Mouse (Mus musculus) mammary gland, adult 2 months (tissue): ENCODE results near the gene Zfp106. TPM values are rescaled to one million over a fixed set of nuclear protein-coding genes. Genes with fewer than 3 reads are reported as not detected.

Experiments used
- polyA plus RNA-seq: library from polyadenylated mRNA; depleted of rRNA; stranded (reverse); fragments of >200 nt; gene quantifications from 2 replicates; pipeline ENCODE4 v1.2.3, GENCODE M21; 2012; ENCODE audit warnings: low replicate concordance; rRNA removed

Gene Zfp106
- 51.8 and 142 TPM in 2 replicates for polyA plus RNA-seq

DNA sequence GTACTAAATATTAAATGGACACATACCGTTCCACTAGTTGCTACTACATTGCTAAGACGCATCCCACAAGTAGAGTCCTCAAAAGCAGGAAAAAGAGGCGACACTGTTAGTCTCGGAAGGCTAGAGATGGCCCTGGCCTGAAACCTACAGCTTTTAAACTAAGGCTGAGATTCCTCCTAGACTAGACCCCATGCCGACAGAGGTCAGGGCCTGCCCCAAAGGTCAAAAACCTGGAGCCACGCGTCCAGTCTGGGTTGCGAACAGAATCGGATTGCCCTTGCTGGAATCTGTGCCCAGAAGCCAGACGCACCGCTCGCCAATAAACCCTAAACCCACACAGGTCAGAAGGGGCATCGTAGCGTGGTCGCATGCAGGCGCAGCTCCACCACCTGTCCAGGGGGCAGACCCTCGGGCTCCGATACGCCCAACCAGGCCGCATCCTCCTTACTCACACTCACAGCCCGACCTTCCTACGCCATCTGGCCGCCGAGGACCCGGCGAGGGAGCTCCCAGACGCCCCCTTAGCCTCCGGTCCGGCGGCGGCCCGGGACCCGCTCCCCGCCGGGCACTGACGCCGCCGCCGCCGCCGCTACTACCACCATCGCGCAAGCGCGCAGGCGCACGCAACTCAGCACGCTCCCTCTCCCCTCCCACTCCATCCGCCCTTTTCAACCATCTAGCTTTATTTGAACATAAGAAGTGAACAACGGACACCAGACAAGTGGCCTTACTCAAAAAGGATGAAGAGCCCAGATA lies at the start of gene Zfp106:
Zfp106 (minus strand) TSS at position 609 of the 756 bp plus-strand sequence.

DNA sequence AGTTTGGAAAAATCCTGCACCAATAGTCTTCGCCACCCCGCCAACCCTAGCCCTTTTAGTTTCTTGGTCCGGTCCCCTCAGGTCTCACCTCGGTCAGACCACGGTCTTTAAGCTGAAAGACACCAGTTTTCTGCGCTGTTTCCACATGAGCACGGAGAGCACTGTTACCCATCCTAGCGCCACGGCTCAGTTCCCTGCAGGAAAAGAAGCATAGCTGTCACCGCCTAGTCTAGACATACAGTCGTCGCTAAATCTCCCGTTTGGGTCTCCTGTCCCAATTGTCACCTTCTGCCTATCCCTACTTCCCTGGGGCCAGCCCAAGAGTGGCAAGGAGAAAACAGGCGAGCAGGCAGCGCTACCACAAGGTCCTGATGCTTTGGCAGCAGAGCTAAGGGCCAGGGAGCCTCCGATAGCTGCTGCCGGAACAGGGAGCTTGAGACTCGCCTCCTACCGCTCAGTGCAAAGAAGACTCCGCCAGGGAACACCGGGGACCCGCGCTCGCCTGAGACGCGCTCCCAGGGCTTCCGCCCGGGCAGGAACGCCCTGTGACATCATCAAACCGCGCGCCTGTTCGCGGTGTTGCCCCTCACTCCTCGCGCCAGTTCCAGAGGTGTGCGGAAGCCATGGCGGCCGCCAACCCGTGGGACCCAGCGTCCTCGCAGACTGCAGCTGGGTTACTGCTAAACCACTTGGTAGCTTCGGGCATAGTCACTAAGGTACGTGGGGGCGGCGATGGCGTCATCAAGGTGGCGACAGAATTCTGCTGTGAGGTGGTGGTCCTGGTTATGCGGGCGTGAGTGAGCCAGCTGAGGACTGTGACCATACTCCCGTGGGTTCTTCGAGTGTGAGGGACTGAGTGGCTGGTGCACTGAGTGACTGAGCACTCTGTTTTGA lies 45.4 kb upstream of the Zfp106 start, which contains the start of the genes Haus2 and Lrrc57:
Haus2 (plus strand) TSS at position 554 of the 894 bp plus-strand sequence.
Lrrc57 (minus strand) TSS at position 691 of the 894 bp plus-strand sequence.

DNA sequence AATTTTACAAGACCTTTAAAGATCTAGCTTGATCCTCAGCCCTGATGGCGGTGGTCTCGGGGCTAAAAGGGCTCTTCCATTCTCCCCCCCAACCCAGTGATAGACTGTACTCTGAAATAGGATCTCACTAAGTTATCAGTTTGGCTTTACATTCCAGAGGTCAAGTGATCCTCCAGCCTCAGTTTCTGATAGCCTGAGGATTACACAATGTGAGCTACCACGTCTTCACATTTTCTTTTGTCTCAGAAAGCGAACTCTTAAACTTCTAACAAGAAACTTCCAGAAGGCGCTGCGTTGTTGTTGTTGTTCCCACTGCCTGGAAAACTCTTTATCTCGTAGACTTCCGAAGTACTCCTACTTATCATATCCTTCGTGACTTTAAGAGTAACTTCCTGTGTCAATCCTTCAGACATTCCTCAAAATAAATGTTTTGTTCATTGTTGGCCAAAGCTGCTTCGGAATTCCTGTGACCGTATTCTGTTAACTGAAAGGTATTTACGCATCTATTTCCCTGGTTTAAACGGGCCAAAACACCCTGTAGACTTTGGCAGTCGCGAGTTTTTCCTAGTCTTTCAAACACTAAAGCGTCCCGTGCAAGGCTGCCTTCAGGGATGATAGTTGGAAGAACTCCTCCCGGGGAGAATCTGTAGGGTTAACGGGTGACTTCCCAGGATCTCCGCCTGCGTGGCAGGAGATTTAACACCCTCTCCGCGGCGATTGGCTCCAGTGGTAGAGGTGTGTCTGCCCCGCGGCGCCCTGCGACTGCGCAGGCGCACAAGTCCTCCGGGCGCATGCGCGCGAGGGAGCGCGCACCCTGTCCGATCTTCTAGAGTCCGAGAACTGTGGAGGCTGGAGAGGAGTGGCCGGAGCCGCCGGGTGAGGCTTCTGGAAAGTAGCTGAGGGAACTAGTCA lies 3.5 kb upstream of the Zfp106 start, which contains the start of gene Snap23:
Snap23 (plus strand) TSS at position 786 of the 912 bp plus-strand sequence.

Other genes with a start within 250 kb of the Zfp106 start
- gene Pla2g4f, start 249.7 kb downstream of the Zfp106 start, polyA plus RNA-seq, result 1.4 and 2.0 TPM in 2 replicates
- gene Vps39, start 210.7 kb downstream of the Zfp106 start, polyA plus RNA-seq, result 25.7 and 32.2 TPM in 2 replicates
- gene Ganc, start 159.9 kb downstream of the Zfp106 start, polyA plus RNA-seq, result 17.6 and 27.6 TPM in 2 replicates
- gene Tmem87a, start 159.7 kb downstream of the Zfp106 start, polyA plus RNA-seq, result 6.5 and 18.1 TPM in 2 replicates
- 1.6 and 25.4 TPM in 2 replicates for gene Capn3, start 107.8 kb downstream of the Zfp106 start, polyA plus RNA-seq
- 3.6 and 12.2 TPM in 2 replicates for gene Snap23, start 3.8 kb upstream of the Zfp106 start, polyA plus RNA-seq
- gene Haus2, start 45.5 kb upstream of the Zfp106 start, polyA plus RNA-seq, result 1.3 and 3.4 TPM in 2 replicates
- 5.2 and 12.1 TPM in 2 replicates for gene Lrrc57, start 45.7 kb upstream of the Zfp106 start, polyA plus RNA-seq
- 8.2 and 18.1 TPM in 2 replicates for gene Stard9, start 65.3 kb upstream of the Zfp106 start, polyA plus RNA-seq